Mouse (Mus musculus) thymus, postnatal 36 days (tissue): Measurements from ENCODE around the gene Ift27.

Experiments
- DNase-seq, 2 experiments: peaks; one replicate each; pipeline ENCODE4 v3.0.0; 2022; ENCODE audit warnings: mixed read lengths in 2 of 2

Gene Ift27

DNA sequence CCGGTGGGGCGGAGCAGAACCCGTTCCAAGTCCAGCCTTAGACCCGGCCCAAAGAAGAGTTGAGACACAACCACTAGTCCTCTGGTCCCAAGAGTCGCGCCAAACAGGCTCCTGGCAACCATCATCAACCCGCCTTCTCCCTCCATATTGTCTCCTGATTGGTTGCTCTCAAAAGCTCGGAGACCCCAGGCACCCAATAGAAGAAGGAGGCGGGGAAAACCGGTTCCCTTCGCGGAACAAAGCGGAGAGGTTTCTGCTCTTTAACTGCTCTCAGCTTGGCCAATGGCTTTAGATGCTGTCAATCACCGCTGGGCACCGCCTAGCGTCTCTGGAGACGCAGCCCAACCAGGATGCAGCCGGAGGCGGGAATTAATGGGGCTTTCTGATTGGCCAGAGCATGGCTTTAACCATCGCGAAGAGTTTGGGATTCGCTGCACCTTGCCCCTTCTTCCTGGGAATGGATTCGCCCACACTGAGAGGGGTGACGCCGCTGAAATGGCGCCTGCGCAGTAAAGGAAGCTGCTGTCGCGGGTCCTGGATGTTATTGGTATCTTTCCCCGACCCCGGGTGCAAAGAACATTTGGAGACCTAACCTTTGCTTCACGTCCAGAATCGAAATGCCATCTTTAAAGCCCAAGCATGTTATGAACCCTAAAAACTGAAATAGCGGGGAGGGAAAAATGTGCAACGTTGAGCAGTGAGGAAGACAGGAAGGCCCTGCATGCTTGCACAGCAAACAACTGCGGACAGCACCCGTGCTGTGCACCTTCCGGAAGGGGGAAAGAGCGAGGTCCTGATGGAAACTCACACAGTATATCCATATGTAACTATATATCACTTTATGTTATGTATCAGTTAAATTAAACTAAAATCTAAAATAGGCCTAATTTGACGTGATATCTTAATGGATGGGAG lies at the start of gene Ift27:
Ift27 (minus strand) TSS at position 136 of the 915 bp plus-strand sequence.
- DNase-seq: peak; percentile 94 to 99

DNA sequence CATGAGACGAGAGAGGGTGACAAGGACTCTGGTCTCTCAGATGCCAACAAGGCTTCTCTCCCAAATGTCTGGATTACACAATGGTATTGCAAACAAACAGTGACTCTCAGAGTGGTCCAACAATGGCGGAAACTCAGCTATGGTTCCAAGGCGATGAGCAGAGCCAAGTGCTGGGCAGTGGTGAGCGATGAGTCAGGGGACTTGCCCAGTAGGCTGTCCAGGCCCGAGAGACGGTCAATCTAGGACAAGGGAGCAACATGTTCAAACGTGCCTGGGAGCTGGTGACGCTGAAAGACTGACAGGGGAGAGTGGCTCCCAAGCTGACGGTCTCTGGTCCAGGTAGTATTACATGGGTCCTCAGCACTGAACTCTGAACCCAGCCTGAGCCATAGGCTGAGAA lies 41.4 kb upstream of the Ift27 start:
- no peak for DNase-seq

DNA sequence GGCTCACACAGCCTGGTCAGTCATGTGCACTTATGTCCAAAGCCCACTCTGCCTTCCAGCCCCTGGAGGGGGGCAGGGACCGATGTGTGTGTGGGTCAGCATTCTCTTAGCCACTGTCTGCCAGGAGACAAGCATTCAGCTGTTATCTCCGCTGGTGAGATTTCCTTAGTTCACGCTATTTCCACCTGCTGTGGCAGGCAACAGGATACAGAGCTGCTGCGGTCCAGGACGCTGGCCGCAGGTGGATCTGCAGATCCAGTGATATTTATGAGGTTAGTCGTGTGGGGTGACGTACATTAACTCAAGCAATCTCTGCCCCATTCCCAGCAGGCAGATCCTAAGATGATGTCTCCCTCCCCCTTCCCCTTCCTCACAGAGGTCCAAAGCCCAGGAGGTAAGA lies 37.5 kb upstream of the Ift27 start:
- no peak for DNase-seq

DNA sequence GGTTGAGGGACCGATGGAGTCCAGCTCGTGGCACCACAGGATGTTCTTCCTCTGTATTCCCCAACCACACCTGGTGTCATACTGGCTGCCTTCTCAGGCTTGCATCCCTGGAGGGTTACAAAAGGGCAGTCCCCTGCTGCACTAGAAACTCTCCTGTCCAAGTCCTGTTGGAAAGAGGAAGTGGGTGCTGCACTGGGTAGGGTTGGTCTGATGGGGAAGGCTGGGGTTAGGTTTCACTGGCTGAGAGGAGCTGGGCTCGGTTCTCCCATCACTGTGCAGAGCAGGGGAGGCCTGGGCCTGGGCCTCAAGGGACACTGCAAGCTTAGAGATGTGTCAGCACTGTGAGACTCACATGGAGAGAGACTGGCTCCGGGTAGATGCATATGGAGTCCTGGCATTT lies 36.3 kb upstream of the Ift27 start:
- DNase-seq: no peak

DNA sequence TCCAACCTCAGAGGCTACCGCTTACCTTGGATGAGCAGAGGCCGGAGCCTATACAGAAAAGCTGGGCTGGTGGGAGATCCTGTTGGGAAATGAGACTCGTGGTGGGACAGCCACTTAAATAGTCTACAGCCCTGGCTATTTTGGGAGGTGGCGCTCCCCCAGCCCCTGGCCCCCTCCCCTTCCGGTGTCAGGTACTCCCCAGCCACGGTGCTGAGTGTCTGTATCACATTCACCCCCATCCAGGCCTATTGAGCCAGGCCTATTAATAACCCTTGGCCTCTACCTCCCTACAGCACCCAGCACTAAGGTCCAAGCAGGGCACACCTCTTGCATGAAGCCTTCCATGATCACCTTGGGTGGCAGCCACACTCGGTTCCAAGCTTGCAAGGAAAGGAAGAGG lies 32.4 kb upstream of the Ift27 start, which contains the start of gene Pvalb:
Pvalb (minus strand) TSS at position 89 of the 400 bp plus-strand sequence.
- DNase-seq: no peak

DNA sequence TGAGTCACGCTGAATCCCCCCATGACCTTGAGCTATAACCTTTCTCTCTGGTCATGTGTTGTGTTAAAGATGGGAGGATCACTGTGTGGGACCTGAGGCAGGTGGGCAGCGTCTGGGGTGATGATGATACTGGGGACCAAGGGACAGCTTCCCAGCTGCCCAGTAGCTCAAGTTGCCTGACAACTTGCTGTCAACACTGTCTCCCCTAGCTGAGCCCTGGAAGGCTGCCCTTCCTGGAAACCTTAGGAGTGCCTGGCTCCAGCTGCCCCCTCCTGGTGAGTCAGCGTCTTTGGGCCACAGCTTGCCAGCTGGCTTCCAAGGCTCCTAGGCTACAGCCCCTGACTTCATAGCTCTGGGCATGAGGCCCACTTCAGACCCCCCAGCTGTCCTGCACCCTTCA lies 31.3 kb upstream of the Ift27 start:
- no peak for DNase-seq

DNA sequence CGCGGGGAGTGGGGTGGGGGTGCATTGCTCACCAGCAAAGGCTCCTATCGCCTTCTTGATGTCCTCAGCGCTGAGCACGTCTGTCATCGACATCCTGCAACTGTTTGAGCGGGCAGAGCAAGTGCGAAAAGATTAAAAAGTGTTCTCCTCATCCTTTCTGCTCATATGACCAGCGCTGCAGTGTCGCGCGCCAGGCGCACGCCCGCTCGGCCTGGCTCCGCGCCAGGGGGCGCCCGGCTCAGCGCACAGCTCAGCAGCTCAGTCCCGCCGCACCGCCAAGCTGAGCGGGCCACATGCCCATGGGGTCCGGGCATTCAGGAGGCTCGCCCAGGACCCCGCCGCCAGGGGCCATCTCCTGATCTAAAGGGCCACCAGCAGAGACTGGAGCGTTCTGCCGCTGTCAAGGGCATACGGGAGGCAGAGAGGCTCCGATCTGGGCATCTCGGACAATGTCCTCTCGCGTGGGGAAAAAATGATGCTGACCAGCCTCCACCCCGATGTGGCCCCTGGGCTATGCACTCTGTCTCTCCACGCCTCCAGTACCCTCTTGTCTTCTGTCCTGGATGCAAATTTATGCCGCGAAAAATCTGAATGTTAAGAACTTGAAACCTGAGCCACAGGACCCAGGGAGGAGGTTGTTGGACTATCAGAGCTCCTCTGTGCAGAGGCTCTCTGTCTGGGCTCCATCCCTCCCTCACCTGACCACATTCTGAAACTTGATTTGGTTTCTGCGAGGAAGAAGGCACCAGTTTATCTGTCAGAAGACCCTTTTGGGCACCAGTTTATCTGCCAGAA lies 30.3 kb upstream of the Ift27 start:
- peak; percentile 10 to 14 for DNase-seq

DNA sequence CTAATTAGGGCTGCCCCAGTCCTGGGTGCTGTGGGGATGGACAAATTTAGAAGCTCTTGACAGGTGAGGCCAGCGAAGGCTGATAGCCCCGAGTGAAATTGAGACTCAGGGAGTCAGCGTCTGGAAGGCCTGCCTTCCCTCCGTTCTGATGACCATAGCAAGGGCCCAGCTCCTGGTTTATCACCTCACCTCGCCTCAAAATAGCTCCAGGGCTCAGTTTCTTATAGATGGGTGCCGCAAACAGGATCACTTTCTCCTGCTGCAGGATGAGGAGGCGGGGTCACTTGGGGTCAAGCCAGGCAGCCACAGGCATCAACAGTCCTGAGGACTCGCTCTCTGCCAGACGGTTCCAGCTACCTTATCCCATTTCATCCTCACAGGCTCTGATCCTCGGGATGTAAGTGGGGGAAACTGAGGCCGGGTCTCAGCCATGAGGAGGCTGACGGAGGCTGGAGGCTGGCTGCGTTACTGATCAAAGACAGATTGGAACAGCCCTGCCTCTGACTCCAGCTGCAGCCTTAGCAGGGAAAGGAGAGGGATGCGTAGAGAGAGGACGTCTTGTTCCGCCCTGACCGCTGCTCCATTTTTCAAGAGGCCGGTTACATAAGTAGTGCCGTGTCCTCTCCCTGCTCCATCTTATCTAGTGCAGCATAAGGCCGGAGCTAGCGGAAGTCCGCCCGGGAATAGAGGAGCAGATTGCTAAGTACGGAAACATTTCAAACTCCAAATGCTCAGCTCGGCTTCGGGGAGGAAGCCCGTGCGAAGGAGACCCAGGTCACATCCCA lies 21.4 kb upstream of the Ift27 start:
- DNase-seq: no peak

DNA sequence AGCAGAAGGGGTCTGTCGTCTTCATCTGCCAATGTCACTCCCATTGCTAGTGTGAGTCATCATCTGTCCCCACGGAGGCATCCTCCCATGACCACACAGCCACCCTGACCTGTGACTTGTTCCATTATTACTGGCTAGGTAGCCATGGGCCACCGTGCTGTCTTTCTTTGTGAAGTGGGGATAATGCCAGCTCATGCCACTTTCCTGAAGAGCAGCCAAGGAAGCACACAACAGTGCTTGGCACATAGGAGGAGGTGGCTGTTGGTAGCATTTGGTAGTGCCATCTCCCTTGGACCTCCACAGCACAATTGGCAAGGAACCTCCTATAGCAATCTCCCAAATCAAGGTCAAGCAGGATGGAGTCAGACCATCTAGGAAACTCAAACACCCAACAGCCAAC lies 20.4 kb upstream of the Ift27 start:
- no peak for DNase-seq

DNA sequence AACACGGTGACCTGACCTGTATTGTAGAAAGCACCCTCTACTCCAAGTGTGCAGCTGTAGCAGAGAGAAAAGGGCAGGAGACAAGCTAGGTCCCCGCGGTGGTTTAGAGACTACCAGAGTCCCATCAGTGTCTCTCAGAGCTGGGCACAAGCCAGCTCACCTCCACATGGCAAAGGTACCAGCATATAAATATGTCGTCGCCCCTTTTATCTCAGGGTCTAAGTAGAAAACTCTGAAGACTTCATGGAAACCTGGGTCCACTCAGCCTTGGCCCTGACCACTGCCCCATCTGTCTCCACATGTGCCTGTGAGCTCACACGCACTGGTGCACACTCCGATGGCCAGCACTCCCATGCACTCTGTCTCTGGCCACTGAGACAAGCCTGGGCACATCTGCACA lies 15.7 kb upstream of the Ift27 start:
- no peak for DNase-seq

DNA sequence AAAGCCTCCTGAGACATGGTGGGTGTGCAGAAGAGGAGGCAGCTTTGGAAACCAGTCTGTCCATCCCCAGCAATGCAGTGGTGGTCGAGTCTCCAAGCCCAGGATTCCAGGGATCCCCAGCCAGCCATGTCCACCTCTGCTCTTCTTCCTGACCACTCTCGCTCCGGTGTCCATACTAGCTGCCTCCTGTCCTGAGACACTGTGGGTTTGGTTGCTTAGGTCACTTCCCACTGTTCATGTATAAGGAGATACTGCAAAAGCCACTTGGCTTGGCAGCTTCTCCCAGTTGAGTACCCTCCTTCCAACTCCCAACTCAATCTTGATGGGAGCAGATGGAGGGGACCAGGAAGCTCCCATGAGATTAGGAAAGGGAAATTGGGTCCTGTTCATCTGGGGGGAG lies 14.6 kb upstream of the Ift27 start:
- DNase-seq: no peak

DNA sequence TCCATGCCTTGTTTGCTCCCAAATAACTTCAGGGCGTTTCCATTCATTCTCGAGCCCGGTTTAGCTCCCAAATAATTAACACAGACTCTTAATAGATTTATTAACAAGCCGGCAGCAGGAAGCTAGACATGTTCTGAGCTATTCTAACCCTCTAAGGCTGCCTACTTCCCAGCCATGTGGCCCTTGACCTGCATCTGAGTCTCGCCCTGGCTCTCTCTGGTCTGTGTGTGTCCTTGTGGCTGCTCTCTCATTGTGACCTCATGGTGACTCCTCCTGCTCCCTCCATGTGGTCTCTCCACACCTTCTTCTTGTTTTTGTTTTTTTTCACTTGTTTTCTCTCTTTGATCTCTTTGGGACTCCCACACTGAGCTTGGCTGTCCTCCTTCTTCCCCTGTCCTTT lies 13.0 kb upstream of the Ift27 start:
- no peak for DNase-seq

DNA sequence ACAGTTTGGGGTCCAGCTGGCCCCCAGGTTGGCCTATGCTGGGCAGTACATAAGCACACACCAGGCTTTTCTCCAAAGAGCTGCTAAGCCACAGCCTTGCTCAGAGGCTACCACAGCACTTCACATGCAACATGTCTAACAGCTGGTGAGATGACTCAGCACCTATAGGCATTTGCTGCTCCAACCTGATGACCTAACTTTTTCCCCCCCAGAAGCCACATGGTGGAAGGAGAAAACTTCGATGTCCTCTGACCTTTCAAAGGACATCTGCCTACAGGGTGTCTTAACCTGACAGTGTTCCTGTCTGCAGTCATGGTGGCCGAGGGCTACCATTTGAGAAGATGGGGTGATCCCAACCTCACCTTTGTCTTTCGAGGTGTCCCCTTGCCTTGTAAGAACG lies 11.7 kb upstream of the Ift27 start:
- DNase-seq: no peak

DNA sequence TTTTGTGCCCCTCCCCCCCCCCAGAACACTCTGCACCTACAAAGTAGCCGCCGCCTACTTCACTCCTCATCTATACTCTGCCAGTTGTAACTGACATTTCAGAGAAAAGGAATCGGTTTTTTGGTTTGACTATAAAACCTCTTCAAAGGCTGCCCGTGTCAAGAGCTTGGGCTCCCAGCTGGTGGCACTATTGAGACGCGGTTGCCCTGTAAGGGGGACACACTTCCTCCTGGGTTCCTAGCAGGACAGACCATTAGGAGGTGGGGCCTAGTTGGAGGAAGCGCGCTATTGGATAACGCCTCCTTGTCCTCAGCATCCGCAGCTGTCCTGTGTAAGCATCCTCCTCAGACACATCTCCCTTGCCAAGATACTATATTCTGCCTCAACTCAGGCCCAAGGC lies 10.9 kb upstream of the Ift27 start:
- DNase-seq: peak; percentile 44 to 62

DNA sequence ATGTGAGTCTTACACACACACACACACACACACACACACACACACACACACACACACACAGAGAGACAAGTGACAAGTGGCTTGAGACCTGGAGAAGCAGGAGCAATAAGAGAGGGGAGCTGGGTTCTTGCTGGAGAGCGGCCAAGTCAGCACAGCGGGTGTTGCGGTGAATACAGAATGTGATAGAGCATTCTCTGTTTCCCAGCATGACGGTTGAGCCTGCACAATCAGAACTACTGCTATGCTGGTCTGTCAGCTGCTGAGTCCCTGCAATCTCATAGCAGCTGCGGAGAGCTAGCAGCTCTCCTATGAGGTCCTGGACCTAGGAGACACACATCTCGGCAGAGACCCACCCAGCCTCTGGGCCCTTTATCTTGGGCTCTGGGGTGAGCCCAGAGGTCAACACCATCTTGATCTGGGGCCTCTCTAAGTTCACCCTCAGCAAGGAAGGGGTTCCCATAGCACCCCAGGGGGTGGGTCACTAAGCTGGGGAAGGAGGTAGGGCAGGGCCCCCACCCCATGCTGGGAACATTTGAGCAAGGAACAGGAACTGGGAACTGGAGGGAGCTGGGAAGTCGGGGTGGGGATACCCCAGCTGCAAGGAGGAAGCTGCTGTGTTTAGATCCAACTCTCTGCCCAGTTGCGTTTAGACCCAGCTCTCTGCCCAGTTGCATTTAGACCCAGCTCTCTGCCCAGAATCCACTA lies 7.9 kb upstream of the Ift27 start:
- DNase-seq: no peak

DNA sequence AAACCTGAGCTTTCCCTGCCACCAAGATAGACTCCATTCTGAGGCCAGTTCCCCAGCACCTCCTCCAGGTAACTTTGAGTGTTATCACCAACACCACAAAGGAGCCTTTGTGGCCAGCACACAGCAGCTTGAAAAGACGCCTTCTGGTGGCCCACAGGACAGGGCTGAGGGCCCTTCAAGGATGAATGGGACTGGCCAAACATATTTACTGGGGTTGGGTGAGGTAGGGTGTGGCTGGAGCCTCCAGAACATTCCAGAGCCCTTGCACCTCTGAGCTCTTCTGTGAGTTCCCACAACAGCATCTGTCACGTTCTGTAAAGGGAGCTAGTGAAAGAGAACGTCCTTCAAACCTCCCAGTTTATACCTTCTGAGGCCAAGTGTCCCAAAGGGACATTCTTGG lies 5.9 kb upstream of the Ift27 start:
- DNase-seq: no peak

DNA sequence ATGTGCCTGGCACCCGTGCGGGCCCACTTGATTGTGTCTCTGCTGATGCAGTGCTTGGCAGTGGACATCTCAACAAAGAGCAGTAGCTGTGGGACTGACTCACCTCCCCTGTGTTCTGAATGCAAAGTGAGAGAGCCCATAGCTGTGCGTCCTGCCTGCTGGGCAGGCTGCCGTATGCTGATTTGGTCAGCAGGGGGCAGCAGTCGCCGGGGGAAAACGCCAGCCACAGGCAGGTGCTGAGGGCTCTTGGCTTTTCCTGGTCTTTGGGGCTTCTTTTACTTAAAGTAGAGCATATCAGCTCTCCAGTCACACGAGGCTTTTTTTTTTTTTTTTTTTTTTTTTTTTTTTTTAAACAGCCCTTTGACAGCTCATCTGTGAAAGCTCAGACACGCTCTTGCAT lies 4.5 kb upstream of the Ift27 start:
- peak; percentile 78 to 80 for DNase-seq

DNA sequence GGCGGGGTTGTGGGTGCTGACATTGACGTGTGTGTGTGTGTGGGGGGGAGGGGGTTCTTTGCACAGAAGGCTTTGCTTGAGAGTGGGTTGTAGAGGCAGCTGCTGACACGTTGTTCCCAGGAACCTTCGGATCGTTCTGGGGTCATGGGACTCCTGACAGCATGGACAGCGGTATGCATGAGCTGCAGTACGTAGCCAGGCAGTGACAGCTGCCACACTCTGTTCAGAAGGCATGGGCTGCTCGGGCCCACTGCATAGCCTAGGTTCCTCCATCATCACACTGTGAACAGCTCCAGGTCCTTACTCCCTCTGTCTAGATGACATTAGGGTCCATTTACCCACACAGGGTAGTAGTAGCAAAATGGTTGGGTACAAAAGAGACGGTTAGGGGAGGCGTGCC lies 3.4 kb upstream of the Ift27 start:
- DNase-seq: no peak

DNA sequence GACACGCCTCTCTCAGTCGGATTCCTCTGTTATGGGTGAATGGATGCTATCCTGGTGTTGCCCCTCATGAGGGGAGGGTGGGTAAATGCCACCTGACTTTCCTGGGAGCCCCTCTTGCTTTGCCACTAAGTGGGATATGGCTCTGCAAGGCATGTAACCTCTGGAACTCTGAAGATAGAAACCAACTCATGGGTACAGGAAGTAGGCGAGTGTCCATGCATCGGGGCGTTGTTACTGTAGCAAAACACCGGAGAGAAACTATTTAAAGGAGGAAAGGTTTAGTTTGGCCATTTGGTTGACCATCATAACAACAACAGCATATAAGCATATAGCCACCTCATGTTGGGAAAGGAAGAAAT lies 959 bp upstream of the Ift27 start:
- no peak for DNase-seq

DNA sequence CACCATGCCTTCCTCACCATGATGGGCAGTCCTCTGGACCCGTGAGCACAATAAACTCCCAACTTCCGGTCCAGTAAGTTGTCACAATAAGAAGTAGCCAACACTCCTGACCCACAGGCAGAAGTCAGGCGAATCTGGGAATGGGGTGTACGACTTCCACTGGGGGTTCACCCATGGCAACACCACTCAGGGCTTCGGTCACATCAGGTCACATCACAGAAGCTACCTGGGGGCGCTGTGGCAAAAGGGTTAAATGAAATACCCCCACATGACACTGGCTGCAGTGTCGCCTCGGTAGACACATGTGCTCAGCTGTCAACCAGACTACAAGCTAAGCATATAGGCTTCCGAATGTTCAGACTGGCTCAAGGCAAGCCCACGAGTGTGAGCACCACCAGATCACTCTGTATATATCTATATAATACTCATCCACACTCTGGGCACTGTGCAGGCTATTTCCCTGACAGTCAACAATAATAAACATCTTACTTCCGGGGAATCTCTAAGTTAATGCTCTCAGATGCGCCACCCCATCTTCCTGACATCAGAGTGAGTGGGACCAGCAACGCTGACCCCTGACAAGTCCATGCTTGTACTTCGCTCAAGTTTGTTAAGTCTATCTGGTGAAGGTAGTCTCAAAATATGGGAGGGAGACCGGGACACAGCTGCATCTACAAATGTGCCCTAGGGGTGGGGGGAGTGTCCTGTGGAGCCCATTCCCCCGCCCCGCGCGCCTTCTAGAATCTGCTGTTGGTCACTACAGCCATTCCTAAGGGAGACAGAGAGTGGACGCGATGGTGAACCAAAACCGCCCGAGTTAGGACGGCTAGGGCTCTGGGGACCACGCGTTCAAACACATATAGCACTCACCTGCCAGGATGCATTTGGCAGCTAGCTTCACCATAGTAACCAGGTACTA lies 749 bp downstream of the Ift27 start:
- DNase-seq: peak in 1 of 2 experiments; percentile 31

DNA sequence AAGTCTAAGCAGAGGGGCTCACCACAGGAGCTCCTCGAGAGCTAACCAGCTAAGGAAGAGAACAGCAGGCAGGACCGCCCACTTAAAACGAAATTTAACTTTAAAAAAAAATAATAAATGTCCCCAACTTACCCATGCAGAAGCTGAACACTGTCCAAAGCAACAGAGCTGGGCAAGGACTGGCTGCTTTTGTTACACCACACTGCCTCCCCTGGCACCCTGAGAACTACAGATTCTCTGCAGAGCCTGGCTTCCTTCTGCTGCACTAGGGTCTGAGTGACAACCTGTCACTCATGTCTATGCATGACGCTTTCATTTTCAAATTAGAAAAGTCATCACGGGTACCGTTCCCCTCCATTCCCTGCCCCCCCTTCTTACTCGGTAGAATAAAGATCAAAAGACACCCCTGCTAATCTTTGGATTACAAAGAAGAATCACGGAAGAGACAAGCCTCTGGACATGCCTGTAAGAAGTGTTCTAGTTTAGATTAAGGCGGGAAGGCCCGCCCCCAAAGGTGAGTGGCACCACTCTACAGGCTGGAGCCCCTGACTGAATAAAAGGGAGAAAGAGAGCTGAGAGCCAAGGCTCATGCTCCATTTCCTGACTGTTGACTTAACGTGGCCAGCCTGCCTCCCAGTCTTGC lies 1.5 kb downstream of the Ift27 start:
- peak; percentile 49 to 67 for DNase-seq
